Mouse (Mus musculus) adrenal gland, postnatal 25 days (tissue): ENCODE data around the gene Grm4. TPM values are rescaled to one million over a fixed set of nuclear protein-coding genes. Genes with fewer than 3 reads are reported as not detected.

Experiments used
- DNase-seq: peaks from one replicate; pipeline ENCODE4 v3.0.0; 2021; ENCODE audit warnings: mixed read lengths
- total RNA-seq: library from RNA; stranded (reverse); gene quantifications from 2 replicates; pipeline ENCODE4 v1.2.3, GENCODE M21; 2021

Gene Grm4
- total RNA-seq, 1 experiment from 2014 or later: 3.1 TPM

GRCm38 (mm10) chr17:27445364-27446075 is 75.7 kb downstream of the Grm4 start:
- DNase-seq: peak; percentile 60

GRCm38 (mm10) chr17:27442538-27443113 is 78.6 kb downstream of the Grm4 start:
- DNase-seq: no peak

- no peak for DNase-seq
Observed at GRCm38 (mm10) chr17:27441778-27442177, 79.4 kb downstream of the Grm4 start.

- no peak for DNase-seq
Observed at GRCm38 (mm10) chr17:27435799-27436198, 85.4 kb downstream of the Grm4 start.

- no peak for DNase-seq
Observed at GRCm38 (mm10) chr17:27435225-27435624, 86.0 kb downstream of the Grm4 start.

- no peak for DNase-seq
Observed at GRCm38 (mm10) chr17:27434066-27434465, 87.1 kb downstream of the Grm4 start.

- DNase-seq: no peak
Observed at GRCm38 (mm10) chr17:27433179-27433680, 88.0 kb downstream of the Grm4 start.

GRCm38 (mm10) chr17:27432145-27432650 is 89.0 kb downstream of the Grm4 start:
- no peak for DNase-seq

- DNase-seq: no peak
Observed at GRCm38 (mm10) chr17:27431049-27431839, 90.0 kb downstream of the Grm4 start.

GRCm38 (mm10) chr17:27429757-27430156 is 91.4 kb downstream of the Grm4 start:
- DNase-seq: no peak

- no peak for DNase-seq
Observed at GRCm38 (mm10) chr17:27425016-27425415, 96.2 kb downstream of the Grm4 start.

- DNase-seq: no peak
Observed at GRCm38 (mm10) chr17:27424356-27424755, 96.8 kb downstream of the Grm4 start.

- DNase-seq: no peak
Observed at GRCm38 (mm10) chr17:27422726-27423381, 98.3 kb downstream of the Grm4 start.

GRCm38 (mm10) chr17:27422371-27422725 is 98.9 kb downstream of the Grm4 start:
- no peak for DNase-seq

GRCm38 (mm10) chr17:27421837-27422236 is 99.4 kb downstream of the Grm4 start:
- DNase-seq: no peak

- DNase-seq: no peak
Observed at GRCm38 (mm10) chr17:27409006-27409405, 112.2 kb downstream of the Grm4 start.

- no peak for DNase-seq
Observed at GRCm38 (mm10) chr17:27408531-27408930, 112.7 kb downstream of the Grm4 start.

GRCm38 (mm10) chr17:27406956-27407355 is 114.2 kb downstream of the Grm4 start:
- DNase-seq: peak; percentile 53

GRCm38 (mm10) chr17:27405376-27406024 is 115.7 kb downstream of the Grm4 start:
- DNase-seq: no peak

GRCm38 (mm10) chr17:27401200-27401599 is 120.0 kb downstream of the Grm4 start:
- DNase-seq: no peak

- peak; percentile 39 for DNase-seq
Observed at GRCm38 (mm10) chr17:27393931-27394330, 127.3 kb downstream of the Grm4 start.

- DNase-seq: no peak
Observed at GRCm38 (mm10) chr17:27393432-27393831, 127.8 kb downstream of the Grm4 start.
